Mouse (Mus musculus) layer of hippocampus, postnatal 10 days (tissue): ENCODE results near the gene Olfr1320. TPM values are rescaled to one million over a fixed set of nuclear protein-coding genes. Genes with fewer than 3 reads are reported as not detected.

Experiments
- DNase-seq, 2 experiments: peaks; one replicate each; pipeline ENCODE4 v3.0.0; 2021; ENCODE audit warnings: low spot score in 2 of 2
- long read RNA-seq: library from polyadenylated mRNA; stranded (forward); transcript quantifications from one replicate; pipeline ENCODE4 v2.0.0, GENCODE M21; 2023
- total RNA-seq, 2 experiments: library from RNA; stranded (reverse); gene quantifications; 2 replicates each; pipeline ENCODE4 v1.2.3; 2021

The Olfr1320 gene
- not detected for total RNA-seq
- long read RNA-seq: 0 reads

DNA sequence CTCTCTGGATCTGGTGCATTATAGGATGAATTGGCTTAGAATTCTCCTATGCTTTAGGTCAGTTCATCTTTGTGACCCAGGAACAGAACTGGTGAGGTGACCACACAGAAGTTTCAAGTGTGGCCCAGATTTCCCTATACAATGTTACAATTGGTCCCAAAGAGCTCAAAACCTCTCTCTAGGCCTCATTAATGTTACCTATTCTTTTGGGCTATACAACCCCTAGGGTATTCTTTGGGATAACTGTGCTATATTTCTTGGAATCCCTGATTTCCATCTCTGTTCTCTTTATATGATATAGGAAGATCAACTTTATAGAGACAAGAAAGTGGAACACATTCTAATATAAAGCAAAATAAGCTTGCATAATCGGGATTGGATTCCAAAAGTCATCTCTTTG, at the start of gene Olfr1320:
Olfr1320 (plus strand) TSS at position 301 of the 400 bp plus-strand sequence.
- DNase-seq: no peak

DNA sequence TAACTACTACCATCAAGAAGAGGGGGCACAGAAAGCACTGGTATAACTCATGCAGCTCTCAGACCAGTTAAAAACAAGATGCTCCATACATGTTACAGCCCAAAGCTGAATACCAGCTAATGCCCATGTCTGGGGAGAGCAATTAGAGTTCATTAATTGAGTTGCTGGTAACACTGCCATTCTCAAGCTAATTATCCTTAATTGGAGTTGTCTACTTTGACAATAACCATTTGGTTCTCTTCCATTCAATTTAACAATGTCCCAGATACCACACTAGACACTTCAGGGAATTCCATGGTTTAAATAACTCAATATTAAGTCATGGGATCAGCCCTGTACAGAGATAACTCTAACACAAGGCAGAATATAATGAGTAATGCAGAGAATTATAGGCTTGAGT, 44.6 kb upstream of the Olfr1320 start:
- no peak for DNase-seq

DNA sequence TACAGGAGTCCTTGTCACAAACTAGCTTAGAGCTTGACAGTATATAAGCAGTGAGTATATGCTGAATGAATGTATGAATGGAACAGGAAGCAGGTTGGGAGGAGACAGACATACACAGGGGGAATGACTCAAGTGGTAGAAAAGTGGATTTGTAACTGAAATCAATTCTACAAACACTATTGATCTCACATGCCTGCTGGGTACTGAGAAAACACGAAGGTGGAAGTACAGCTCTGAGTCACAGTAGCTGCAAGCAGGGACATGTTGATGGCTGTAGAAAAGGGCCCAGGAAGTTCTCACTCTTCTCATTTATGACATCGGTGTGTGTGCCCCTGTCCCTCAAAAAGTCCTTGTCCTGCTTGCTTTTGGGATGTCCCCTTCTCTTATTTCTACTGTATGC, 40.9 kb upstream of the Olfr1320 start:
- DNase-seq: no peak

DNA sequence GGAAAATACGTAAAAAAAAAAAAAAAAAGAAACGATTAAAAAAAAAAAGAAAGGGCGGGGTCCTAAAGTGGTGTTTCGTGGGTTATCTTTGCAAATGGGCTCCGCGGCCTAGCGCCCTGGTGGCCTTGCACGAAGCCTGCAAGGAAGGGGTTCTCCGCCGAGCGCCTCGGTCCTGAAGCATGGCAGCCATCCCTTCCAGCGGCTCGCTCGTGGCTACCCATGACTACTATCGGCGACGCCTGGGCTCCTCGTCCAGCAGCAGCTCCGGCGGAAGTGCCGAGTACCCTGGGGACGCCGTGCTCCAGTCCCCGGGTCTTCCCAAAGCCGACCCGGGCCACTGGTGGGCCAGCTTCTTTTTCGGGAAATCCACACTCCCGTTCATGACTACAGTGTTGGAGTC, 11.4 kb upstream of the Olfr1320 start:
- peak in 1 of 2 experiments; percentile 3 for DNase-seq

Other genes with a start within 250 kb of the Olfr1320 start
- 1 to 10 TPM; 2.9 to 3.6 TPM for gene Arhgap36, start 208.4 kb upstream of the Olfr1320 start, total RNA-seq
- gene Olfr1321, start 62.7 kb downstream of the Olfr1320 start, total RNA-seq: not detected
- 10 to 100 TPM; 20.0 to 22.4 TPM for gene Igsf1, start 125.4 kb downstream of the Olfr1320 start, total RNA-seq
- not detected for gene Olfr1322, start 219.2 kb downstream of the Olfr1320 start, total RNA-seq